Mouse (Mus musculus): ENCODE results near the gene Pet117.

GRCm38 (mm10) chr2:144352843-144353242, 16.0 kb upstream of the Pet117 start:
- TF ChIP-seq CTCF (IDR thresholded peaks at IDR 0.05; ENCODE audit: borderline replicate concordance, extremely low read depth, insufficient read depth, insufficient read length), result no peak
- no peak for TF ChIP-seq POLR2A (IDR thresholded peaks at IDR 0.05; ENCODE audit: borderline replicate concordance, extremely low read depth, insufficient read depth, insufficient read length, poor library complexity, severe bottlenecking)

All from brain, embryonic 14.5 days (tissue).